Mouse (Mus musculus): Measurements from ENCODE around the gene Mustn1.

GRCm38 (mm10) chr14:30888271-30888732, 9.3 kb downstream of the Mustn1 start:
- TF ChIP-seq CTCF (conservative IDR thresholded peaks at IDR 0.05; ENCODE audit: low read length) (no peak; the same call in 1 of the 2 replicates), NANOG (IDR thresholded peaks at IDR 0.05; ENCODE audit: borderline replicate concordance, low read length) (no peak), POU5F1 (IDR thresholded peaks at IDR 0.05; ENCODE audit: borderline replicate concordance, low read length) (no peak)
